Mouse (Mus musculus) heart, postnatal 14 days (tissue): Measurements from ENCODE around the gene Ipo8. TPM values are rescaled to one million over a fixed set of nuclear protein-coding genes. Genes with fewer than 3 reads are reported as not detected.

ENCODE experiments used
- DNase-seq, 2 experiments: peaks; one replicate each; pipeline ENCODE4 v3.0.0; 2021 to 2022
- intact Hi-C: fragments of 180-260 bp; cut with DNase I; formaldehyde crosslinking; loops from one replicate; pipeline ENCODE4 v1.15.1; 2025
- total RNA-seq, 2 experiments: library from RNA; stranded (reverse); gene quantifications; 2 replicates each; pipeline ENCODE4 v1.2.3; 2021

The Ipo8 gene
- total RNA-seq, 2 experiments from 2014 or later = 21.4 to 23.7 TPM

- DNase-seq = no peak
- intact Hi-C loops = no loop called here
Observed at GRCm38 (mm10) chr6:148761967-148762712, 69.1 kb downstream of the Ipo8 start.

DNA sequence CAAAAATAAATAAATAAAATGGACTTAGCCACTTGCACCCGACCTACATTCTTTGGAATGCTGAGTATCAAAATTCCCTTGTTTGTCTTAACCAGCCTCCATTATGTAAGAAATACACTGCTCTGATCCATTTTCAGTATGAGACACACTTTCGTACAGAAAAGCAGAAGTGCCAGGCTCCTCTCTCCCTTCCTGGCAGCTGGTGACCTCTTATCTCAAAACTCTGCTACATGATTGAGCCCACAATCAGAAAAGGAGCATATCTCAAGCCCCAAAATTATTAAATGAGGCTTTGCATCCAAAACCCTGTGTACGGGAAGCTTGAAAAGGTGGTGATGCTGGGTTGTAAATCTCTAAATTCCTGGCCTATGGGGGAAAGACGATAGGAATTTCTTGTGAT lies 69.8 kb downstream of the Ipo8 start:
- intact Hi-C loops = no loop called here
- DNase-seq = no peak

DNA sequence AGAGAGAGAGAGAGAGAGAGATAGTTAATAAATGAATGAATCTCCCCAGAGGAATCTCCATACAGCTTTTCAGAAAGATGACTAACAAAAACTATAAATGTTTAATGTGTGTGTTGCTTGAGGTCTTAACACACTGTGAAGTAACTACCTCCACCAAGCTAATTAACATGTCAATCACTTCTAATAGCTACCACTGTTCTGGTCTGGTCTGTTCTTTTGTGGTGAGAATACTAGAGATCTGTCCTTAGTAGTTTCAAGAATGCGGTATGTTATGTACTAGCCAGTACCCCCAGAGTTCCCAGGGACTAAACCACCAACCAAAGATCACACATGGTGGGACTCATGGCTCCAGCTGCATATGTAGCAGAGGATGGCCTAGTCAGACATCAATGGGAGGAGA lies 74.7 kb downstream of the Ipo8 start:
- intact Hi-C loops = no loop called here
- no peak for DNase-seq

DNA sequence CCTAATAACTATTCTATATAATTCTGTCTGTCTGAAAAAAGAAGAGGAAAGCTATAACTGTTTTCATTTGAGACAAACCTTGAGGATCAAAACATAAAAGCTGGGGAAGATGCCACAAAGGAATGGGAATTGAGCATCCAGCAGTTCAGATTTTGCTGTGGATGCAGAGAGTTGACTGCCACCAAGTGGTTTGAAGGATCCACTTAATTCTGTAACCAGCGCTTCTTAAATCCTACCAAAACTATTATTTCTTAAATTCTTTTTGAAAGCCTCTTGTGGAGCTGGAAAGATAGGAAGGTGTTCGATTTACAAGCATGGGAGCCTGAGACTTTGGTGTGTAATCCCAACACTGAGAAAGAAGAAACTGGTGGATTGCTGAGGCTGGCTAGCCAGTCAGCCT lies 79.9 kb downstream of the Ipo8 start:
- intact Hi-C loops = loop anchor here (5.0 kb wide), 1 partner anchor 504 kb away; no protein-coding TSS in a partner anchor
- DNase-seq = peak in 1 of 2 experiments; percentile 2

DNA sequence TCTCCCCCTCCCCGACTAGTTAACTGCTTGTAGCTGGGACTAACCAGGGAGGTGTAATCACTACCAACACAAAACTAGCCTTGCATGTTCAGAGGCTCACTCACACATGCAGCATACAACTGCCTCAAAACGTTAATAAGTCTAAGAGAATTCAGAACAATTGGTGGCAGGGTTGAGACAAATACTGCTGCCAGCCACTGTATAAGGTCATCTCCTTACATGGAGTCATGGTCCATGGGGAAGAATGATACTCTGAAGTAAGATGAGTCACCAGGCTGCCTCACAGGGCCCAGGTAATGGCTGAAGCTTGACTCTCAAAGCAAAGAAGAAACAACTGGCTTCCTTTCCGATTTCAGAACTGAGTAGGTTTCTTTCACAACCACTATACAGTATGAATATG lies 81.1 kb downstream of the Ipo8 start:
- intact Hi-C loops = loop anchor here (5.0 kb wide), 1 partner anchor 503 kb away; no protein-coding TSS in a partner anchor

DNA sequence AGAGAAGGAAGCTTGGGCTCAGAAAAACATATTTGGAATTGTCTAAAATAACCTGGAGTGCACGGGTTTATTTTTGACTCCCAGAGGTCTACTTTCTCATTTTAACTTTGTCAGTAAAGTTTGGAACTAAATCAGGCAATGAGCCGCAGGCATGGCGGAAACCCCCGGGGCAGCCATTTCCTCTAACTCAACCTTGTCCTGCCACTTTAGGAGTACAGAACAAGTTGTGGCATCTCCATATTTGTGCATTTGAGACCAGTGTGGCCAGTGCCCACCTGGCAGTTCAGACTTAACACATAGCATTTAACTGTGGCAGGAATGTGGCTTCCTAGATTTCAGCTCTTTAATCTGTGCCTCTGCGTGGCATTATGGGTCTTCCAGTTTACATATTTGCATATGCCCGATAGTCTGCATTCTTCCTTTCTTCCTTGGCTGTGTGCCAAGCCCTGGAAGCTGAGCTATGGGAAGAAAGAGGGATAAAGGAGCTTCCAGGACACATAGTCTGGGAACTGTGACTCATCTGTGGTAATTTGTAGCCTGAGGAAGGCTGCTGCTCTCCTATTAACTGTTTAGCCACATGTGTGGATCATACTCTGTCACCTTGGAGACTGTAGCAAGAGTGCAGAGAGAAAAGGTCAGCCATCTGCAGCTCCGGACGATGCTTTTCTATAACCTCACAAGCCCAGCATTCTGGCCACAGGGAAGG lies 90.6 kb downstream of the Ipo8 start:
- intact Hi-C loops = no loop called here
- no peak for DNase-seq

More for the DNA sequence above, 81.1 kb downstream of the Ipo8 start:
- no peak for DNase-seq

- intact Hi-C loops = no loop called here
- DNase-seq = no peak
Observed at GRCm38 (mm10) chr6:148736390-148736789, 94.9 kb downstream of the Ipo8 start.

GRCm38 (mm10) chr6:148734012-148734411 lies 97.3 kb downstream of the Ipo8 start:
- intact Hi-C loops = no loop called here
- DNase-seq = no peak

DNA sequence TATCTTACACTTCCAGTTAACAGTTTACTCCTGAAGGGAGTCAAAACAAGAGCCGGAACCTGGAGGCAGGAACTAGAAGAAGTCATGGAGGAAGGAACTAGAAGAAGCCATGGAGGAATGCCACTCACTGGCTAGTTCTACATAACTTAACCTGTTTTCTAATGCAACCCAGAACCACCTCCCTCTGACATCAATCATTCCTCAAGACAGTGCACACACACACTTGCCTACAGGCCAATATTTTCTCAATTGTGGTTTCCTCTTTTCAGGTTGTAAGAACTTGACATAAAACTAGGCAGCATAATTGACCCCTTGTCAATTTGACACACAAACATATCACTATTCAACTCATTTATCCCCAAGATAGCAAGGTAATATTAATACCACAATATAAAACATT lies 98.3 kb downstream of the Ipo8 start:
- DNase-seq = no peak
- intact Hi-C loops = no loop called here

DNA sequence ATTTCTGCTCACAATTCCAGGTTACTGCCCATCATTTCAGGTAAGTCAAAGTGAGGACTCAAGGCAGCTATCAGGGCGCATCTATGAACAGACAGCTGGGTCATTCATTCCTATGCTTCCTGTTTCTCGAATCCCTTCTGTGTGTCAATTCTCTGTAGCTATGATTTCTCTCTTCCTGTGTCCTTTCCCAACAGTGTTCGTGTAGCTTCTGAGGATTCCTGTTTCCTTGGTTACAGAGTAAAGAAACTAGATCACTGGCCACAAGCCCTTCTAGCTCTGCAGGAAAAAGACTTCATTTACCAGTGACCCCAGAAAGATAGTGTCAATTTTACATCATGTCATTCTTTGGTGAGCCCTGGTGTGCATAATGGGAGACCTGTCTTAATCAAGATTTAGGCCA lies 102.7 kb downstream of the Ipo8 start:
- intact Hi-C loops = no loop called here
- DNase-seq = no peak

- DNase-seq = no peak
- intact Hi-C loops = no loop called here
Observed at GRCm38 (mm10) chr6:148727871-148728524, 103.3 kb downstream of the Ipo8 start.

DNA sequence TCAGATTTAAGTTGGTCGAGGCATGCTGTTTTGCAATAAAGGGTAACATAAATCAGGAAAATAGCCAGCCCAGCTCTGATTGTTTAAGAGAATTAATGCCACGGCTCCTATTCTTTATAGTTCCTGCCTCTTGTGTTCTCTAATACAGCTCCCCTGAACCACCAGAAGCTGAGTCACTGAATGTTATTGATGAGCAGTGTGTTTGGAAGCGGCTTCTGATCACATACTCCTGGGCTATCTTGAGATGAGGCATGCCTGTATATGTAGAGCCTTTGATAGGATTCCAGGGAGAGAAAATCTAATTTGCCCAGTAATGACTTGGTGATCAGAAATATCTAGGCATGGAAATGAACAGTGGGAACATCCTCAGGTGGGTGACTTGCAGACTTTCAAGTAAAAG lies 106.8 kb downstream of the Ipo8 start:
- no peak for DNase-seq
- intact Hi-C loops = no loop called here

Other genes starting within 250 kb of the Ipo8 start
- 1 to 10 TPM; 5.7 to 6.5 TPM for gene Caprin2, start 64.8 kb upstream of the Ipo8 start, total RNA-seq
- gene Sinhcaf, start 115.0 kb upstream of the Ipo8 start, total RNA-seq = 1 to 10 TPM; 6.4 to 6.9 TPM